Mouse (Mus musculus) spleen, adult 2 months (tissue): ENCODE data around the gene Gde1. TPM values are rescaled to one million over a fixed set of nuclear protein-coding genes. Genes with fewer than 3 reads are reported as not detected.

Source experiments
- DNase-seq, 2 experiments: peaks; one replicate each; pipeline versions ENCODE4 v3.0.0 to v3.0.0-alpha.2; 2012 to 2021; ENCODE audit warnings: low spot score in 2 of 2, low read depth in 1 of 2
- H3K27ac ChIP-seq: fragments of 200-500 bp; 2 replicates; pipeline ENCODE4 v1.5.1; 2012; ENCODE audit warnings: low read length, inconsistent platforms; ENCODE audit not compliant: insufficient read depth
- H3K27me3 ChIP-seq: fragments of 200-500 bp; 2 replicates; pipeline ENCODE4 v1.6.1; 2012; ENCODE audit warnings: mild to moderate bottlenecking, moderate library complexity, low read length, inconsistent platforms; ENCODE audit not compliant: control insufficient read depth, insufficient read depth
- H3K36me3 ChIP-seq: fragments of 200-500 bp; 2 replicates; pipeline ENCODE4 v1.6.1; 2012; ENCODE audit warnings: mild to moderate bottlenecking, low read length, inconsistent platforms; ENCODE audit not compliant: control insufficient read depth, insufficient read depth
- H3K4me1 ChIP-seq: fragments of 200-500 bp; 2 replicates; pipeline ENCODE4 v1.6.1; 2011; ENCODE audit warnings: inconsistent platforms; ENCODE audit not compliant: control insufficient read depth, insufficient read depth, insufficient read length
- H3K4me3 ChIP-seq: fragments of 200-500 bp; 2 replicates; pipeline ENCODE4 v1.5.1; 2011; ENCODE audit warnings: mild to moderate bottlenecking, inconsistent platforms; ENCODE audit not compliant: insufficient read depth, insufficient read length; ENCODE audit errors: extremely low read depth
- CTCF ChIP-seq: fragments of 200-500 bp; IDR thresholded peaks from 2 replicates; pipeline ENCODE4 v1.5.1; 2011; ENCODE audit warnings: mild to moderate bottlenecking, inconsistent platforms; ENCODE audit not compliant: insufficient read depth, insufficient read length, insufficient replicate concordance; ENCODE audit errors: extremely low read depth
- POLR2A ChIP-seq: fragments of 200-500 bp; IDR thresholded peaks from 2 replicates; pipeline ENCODE4 v1.6.1; 2011; ENCODE audit warnings: low read depth, low read length, inconsistent platforms
- WGBS: fragments of 180-500 bp; shearing (Covaris S2); methylation state at CpG from one replicate; pipeline ENCODE4 v1.1.7; 2018; 5-methylcytosine and 5-hydroxymethylcytosine counted together
- polyA plus RNA-seq: library from polyadenylated mRNA; depleted of rRNA; stranded (reverse); fragments of >200 nt; gene quantifications from 2 replicates; pipeline ENCODE4 v1.2.3, GENCODE M21; 2012

The Gde1 gene
- polyA plus RNA-seq, 1 experiment = 43.8 TPM

DNA sequence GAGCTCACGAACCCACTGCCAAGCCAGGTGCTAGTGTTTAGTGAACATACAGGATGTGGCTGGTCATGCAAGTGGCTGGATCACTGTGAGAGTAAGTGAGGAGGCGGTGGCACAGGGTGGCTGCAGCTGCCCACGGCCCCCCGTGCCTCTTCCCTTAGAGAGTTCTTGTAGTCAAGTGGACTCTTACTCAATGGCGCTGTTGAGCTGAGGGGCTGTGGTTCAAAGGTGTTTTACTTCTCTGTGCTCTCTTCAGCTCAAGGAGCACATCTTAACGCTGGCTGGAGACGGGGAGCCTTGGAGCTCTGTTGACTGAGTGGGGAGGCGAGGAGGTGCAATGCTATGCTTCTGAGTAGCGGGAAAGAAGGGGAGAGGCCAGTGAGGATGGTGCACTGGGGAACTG, 18.3 kb upstream of the Gde1 start:
- WGBS = 91% methylated on average over 9 of the region's 9 CpGs
- Histone ChIP-seq H3K4me3 (no peak overlapping the region), H3K4me1 (no peaks in the 10 kb centered on the region), H3K36me3 (peaks cover 4% of the 10 kb centered on the region), H3K27ac (no peak overlapping the region), H3K27me3 (no peaks in the 10 kb centered on the region)
- TF ChIP-seq CTCF = no peak
- no peak for DNase-seq

DNA sequence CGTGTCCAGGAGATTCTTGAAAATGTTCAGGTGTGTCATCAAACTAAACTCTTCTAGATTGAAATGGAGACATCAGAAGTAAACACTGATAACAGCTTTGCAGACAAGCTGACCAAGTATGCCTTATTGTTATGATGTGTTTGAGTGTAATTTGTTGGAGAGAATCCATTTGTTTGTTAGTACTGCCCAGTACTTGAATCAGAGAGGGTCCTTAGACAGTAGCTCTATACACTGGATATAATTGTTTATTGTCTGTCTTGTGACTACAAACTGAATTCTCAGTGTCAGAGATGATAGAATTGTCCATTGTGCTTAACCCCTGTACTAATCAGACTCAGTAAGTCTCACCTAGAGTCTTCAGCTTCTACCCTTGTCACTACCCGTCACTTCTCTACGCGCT, 12.5 kb upstream of the Gde1 start:
- H3K4me1 ChIP-seq = no peaks in the 10 kb centered on the region
- no peaks in the 10 kb centered on the region for H3K27me3 ChIP-seq
- H3K27ac ChIP-seq = no peak overlapping the region
- 97% methylated on average over 4 of the region's 4 CpGs for WGBS
- no peak for DNase-seq
- no peak overlapping the region for H3K4me3 ChIP-seq
- H3K36me3 ChIP-seq = peaks cover 2% of the 10 kb centered on the region
- no peak for TF ChIP-seq CTCF
- no peak for TF ChIP-seq POLR2A

DNA sequence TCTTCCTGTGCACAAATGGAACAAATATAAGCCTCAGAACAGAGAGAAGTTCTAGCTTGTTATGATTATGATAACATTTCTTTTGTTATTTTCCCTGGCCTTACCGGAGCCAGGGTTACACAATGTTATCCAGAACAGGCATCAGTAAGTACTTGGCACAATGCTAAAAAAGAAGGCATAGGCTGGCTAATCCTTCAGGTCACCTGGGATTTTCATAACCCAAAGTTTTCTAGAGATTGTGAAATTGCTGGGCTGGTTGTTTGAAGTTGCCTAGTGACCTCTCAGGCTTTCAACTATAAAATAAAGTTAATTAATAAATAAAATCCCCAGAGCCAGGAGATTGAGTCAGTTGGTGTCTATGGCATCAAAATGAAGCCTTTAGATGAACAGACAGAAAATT, 9.3 kb upstream of the Gde1 start:
- no peak for TF ChIP-seq POLR2A
- TF ChIP-seq CTCF = no peak
- Histone ChIP-seq H3K27ac (no peak overlapping the region), H3K36me3 (peaks cover 2% of the 10 kb centered on the region), H3K27me3 (no peaks in the 10 kb centered on the region), H3K4me1 (no peaks in the 10 kb centered on the region), H3K4me3 (no peak overlapping the region)
- 91% methylated on average over 1 of the region's 1 CpGs for WGBS
- no peak for DNase-seq

DNA sequence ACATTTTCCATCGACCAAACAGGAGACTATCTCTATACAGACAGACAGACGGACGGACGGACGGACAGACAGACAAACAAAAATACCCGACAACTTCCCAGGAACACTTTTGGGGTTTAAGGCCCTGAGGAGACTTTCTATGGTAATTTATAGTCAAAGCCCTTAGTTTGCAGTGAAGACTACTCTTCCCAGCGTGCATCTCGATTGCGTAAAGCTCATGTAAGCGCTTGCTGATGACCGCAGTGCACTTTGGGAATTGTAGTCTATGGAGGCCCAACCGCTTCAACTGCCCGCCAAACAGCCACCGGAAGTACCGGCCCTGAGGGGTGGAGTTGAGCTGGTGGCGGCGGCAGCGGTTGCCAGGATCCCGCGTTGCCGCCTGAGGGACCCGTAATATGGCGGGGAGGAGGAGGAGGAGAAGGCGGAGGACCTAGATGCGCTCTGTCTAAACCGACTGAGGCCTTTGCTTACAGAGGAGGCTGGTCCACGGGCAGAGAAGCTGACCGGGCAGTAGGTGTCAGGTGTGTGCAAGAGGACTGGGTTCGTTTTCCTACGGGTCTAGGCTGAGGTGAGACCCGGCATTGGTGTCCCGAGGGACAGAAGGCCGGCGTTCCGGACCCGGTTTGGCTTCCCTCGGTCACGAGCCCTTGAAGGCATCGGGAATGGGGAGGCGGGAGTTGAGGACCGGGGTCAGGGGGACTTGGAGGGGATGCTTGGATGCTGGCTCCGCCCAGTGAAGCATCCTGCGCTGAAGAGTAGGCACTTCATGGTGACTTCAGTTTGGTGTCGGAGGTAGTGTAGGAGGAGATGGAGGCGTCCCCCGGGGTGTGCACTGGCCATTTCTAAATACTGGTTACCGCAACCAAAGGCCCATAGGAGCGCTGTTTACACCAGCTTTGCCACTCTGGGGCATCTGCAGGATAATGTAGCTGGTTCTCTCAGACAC, 6.9 kb upstream of the Gde1 start, which contains the start of gene Ccp110:
TSS of gene Ccp110 (plus strand) at position 325 of the 946 bp plus-strand sequence.
- no peaks in the 10 kb centered on the region for H3K4me1 ChIP-seq
- peaks cover 1% of the 10 kb centered on the region for H3K36me3 ChIP-seq
- WGBS = 1% methylated on average over 48 of the region's 48 CpGs
- TF ChIP-seq CTCF (no peak), POLR2A (no peak)
- no peak within 1 kb of the TSS for H3K27ac ChIP-seq
- DNase-seq = peak; percentile 90 to 92
- no peaks in the 10 kb centered on the region for H3K27me3 ChIP-seq
- peak within 1 kb of the TSS; percentile 64 for H3K4me3 ChIP-seq

DNA sequence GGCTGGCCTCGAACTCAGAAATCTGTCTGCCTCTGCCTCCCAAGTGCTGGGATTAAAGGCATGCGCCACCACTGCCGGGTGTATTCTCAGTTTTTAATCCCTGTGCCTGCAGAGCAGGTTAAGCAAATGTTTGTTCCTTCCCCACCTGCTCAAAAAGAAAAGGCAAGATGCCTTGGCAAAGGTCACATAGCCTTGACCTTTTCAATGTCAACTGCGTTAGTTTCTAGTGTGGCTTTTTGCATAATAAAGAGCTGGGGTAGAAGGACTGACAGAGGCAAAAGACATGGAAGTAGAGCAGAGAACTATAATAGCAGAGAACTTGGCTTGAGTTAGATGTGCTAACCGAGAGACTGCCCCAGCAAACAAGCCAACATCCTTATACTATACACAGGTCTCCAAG, 5.2 kb upstream of the Gde1 start:
- WGBS = 85% methylated on average over 5 of the region's 5 CpGs
- TF ChIP-seq POLR2A (no peak), CTCF (no peak)
- no peak overlapping the region for H3K4me3 ChIP-seq
- no peaks in the 10 kb centered on the region for H3K27me3 ChIP-seq
- no peak for DNase-seq
- H3K36me3 ChIP-seq = peaks cover 1% of the 10 kb centered on the region
- no peaks in the 10 kb centered on the region for H3K4me1 ChIP-seq
- H3K27ac ChIP-seq = no peak overlapping the region

DNA sequence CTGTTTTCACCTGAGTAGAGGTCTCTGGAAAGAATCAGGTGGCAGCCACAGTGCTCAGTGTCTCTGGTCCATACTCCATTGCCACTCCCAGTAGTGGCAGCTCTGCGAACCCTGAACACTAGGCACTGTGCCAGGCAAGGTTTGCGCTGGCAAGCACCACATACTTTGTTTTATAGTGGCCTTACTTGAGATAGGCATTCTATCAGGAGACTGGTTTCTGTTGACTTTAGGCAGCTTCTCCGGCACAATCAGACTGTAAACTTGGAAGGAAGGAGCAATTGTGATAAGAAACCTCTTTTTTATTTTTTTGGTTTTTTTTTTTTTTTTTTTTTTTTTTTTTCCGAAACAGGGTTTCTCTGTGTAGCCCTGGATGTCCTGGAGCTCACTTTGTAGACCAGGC, 2.4 kb upstream of the Gde1 start:
- Histone ChIP-seq H3K4me3 (no peak overlapping the region), H3K27me3 (no peaks in the 10 kb centered on the region), H3K27ac (no peak overlapping the region), H3K4me1 (peaks cover 5% of the 10 kb centered on the region; the same call in 1 of the 2 replicates), H3K36me3 (no peaks in the 10 kb centered on the region)
- TF ChIP-seq POLR2A = no peak
- TF ChIP-seq CTCF = no peak
- no peak for DNase-seq
- WGBS = 83% methylated on average over 4 of the region's 4 CpGs

DNA sequence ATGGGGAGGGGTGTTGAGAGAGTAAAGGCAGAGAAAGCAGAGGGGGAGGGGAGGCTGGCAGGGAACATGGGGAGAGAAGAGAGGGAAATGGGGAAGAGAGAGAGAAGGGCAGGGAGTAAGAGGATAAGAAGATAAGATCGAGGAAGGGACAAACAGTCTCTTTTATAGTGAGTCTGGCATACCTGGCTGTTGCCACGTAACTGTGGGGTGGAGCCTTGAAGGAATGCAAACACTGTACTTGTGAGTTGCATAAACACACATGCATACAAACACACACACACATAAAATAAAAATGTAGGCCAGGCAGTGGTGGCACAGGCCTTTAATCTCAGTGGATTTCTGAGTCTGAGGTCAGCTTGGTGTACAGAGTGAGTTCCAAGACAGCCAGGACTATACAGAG, 1.6 kb upstream of the Gde1 start:
- H3K36me3 ChIP-seq = no peaks in the 10 kb centered on the region
- no peaks in the 10 kb centered on the region for H3K27me3 ChIP-seq
- TF ChIP-seq CTCF (no peak), POLR2A (no peak)
- peaks cover 5% of the 10 kb centered on the region; the same call in 1 of the 2 replicates for H3K4me1 ChIP-seq
- no peak overlapping the region for H3K27ac ChIP-seq
- H3K4me3 ChIP-seq = no peak overlapping the region
- no peak for DNase-seq
- 72% methylated on average over 2 of the region's 2 CpGs for WGBS
